Mouse (Mus musculus) embryonic facial prominence, embryonic 15.5 days (tissue): ENCODE data around the gene 1700001C19Rik. TPM values are rescaled to one million over a fixed set of nuclear protein-coding genes. Genes with fewer than 3 reads are reported as not detected.

ENCODE experiments used
- ATAC-seq: fragments of 200-750 bp; cut with Nextera tagmentation; 2 replicates; pipeline ENCODE4 v1.8.0; 2017; ENCODE audit warnings: low read depth, moderate TSS enrichment; ENCODE audit not compliant: insufficient number of reproducible peaks, low FRiP score, low TSS enrichment
- H3K27ac ChIP-seq: fragments of 300-500 bp; sonication (generic); replicated peaks from 2 replicates; pipeline ENCODE4 v1.5.1; 2015; ENCODE audit warnings: mild to moderate bottlenecking, inconsistent platforms
- H3K27me3 ChIP-seq: fragments of 300-500 bp; sonication (generic); 2 replicates; pipeline ENCODE4 v1.6.1; 2015; ENCODE audit warnings: inconsistent platforms
- H3K36me3 ChIP-seq: fragments of 300-500 bp; sonication (generic); 2 replicates; pipeline ENCODE4 v1.6.1; 2015; ENCODE audit warnings: mild to moderate bottlenecking, inconsistent platforms
- H3K4me1 ChIP-seq: fragments of 300-500 bp; sonication (generic); 2 replicates; pipeline ENCODE4 v1.6.1; 2015; ENCODE audit warnings: inconsistent platforms
- H3K4me2 ChIP-seq: fragments of 300-500 bp; sonication (generic); replicated peaks from 2 replicates; pipeline ENCODE4 v1.6.1; 2015; ENCODE audit warnings: mild to moderate bottlenecking, inconsistent platforms
- H3K4me3 ChIP-seq: fragments of 300-500 bp; sonication (generic); replicated peaks from 2 replicates; pipeline ENCODE4 v1.5.1; 2015; ENCODE audit warnings: mild to moderate bottlenecking, inconsistent platforms
- H3K9ac ChIP-seq: fragments of 300-500 bp; sonication (generic); 2 replicates; pipeline ENCODE4 v1.6.1; 2015; ENCODE audit warnings: inconsistent platforms
- H3K9me3 ChIP-seq: fragments of 300-500 bp; sonication (generic); replicated peaks from 2 replicates; pipeline ENCODE4 v1.6.1; 2016; ENCODE audit warnings: inconsistent platforms
- WGBS: fragments of 180-500 bp; shearing (Covaris S2); methylation state at CpG from one replicate; pipeline ENCODE4 v1.1.7; 2015; 5-methylcytosine and 5-hydroxymethylcytosine counted together
- polyA plus RNA-seq: library from polyadenylated mRNA; unstranded; fragments of >200 nt; fragmentation: Nextera tagmentation; extraction: Ambion mirVana; gene quantifications from 2 replicates; pipeline ENCODE4 v1.2.1, GENCODE M21; 2015

The 1700001C19Rik gene
- polyA plus RNA-seq, 1 experiment from 2014 or later = 0.31 TPM

DNA sequence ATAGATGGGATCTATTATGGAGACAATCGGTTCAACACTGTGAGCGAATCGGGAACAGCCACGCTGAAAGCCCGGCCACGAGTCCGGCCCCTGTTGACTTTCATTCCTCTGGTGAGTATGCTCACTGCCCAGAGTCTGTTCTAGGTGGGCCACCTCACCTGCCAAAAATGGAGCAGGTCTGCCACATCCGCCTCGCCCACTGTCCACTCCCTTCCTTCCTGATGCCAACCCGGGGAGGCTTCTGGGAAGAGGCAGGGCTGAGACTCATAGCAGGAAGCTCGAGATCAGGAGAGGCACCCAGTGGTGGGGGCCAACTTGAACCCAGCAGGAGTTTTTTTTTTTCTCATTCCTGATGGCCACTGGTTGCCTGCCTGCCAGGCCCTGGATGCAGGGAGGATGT lies 9.4 kb upstream of the 1700001C19Rik start:
- Histone ChIP-seq H3K27ac (no peak overlapping the region), H3K4me1 (peaks cover 31% of the 10 kb centered on the region), H3K4me3 (no peak overlapping the region), H3K4me2 (no peak overlapping the region), H3K9me3 (no peaks in the 10 kb centered on the region), H3K27me3 (no peaks in the 10 kb centered on the region), H3K9ac (no peak overlapping the region), H3K36me3 (no peaks in the 10 kb centered on the region)
- WGBS = 88% methylated on average over 11 of the region's 11 CpGs
- ATAC-seq = no peak

DNA sequence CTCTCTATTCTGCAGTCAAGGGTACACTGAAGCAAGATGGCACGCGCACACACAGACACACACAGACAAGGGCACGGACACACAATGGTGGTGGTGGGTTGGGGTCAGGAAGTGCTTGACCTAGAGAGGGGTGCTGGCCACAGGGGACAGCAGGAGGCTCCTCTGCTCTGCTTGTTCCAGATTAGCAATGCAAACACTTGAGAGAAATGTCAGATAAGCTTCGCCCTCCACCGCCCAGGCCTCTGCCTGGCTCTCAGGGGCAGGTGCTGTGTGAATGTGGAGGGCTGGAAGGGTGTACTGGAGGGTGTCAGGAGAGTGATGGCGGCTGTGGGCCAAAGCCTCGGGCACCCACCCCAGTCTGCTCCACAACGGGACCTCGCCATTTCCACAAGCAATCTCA lies 8.8 kb upstream of the 1700001C19Rik start:
- 78% methylated on average over 9 of the region's 9 CpGs for WGBS
- no peak overlapping the region for H3K27ac ChIP-seq
- ATAC-seq = no peak

DNA sequence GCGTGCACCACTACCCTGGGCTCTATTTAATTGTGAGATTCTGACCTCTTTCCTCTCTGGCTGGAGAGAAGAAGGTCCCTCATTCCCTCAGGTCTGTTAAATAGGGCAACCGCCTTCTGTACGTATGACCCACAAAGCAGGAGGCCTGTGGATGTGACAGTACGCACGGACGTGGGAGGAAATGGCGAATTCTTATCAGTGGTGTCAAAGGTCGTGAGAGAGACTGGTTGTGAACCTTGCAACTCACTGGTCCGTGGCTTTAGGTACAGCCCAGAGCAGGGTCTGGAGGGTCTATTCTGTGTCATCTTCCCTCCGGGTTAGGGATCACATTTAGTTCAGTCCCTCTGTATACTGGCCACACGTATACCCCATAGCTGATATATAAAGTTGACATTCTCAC lies 8.3 kb upstream of the 1700001C19Rik start:
- H3K4me2 ChIP-seq = no peak overlapping the region
- no peaks in the 10 kb centered on the region for H3K36me3 ChIP-seq
- no peak for ATAC-seq
- H3K4me3 ChIP-seq = no peak overlapping the region
- 76% methylated on average over 11 of the region's 11 CpGs for WGBS
- no peak overlapping the region for H3K9ac ChIP-seq
- H3K4me1 ChIP-seq = peaks cover 23% of the 10 kb centered on the region
- H3K27ac ChIP-seq = no peak overlapping the region
- no peaks in the 10 kb centered on the region for H3K9me3 ChIP-seq
- no peaks in the 10 kb centered on the region for H3K27me3 ChIP-seq

More for the DNA sequence above, 8.8 kb upstream of the 1700001C19Rik start:
- Histone ChIP-seq H3K4me2 (no peak overlapping the region), H3K36me3 (no peaks in the 10 kb centered on the region), H3K9me3 (no peaks in the 10 kb centered on the region), H3K4me3 (no peak overlapping the region), H3K9ac (no peak overlapping the region), H3K27me3 (no peaks in the 10 kb centered on the region), H3K4me1 (peaks cover 25% of the 10 kb centered on the region)

DNA sequence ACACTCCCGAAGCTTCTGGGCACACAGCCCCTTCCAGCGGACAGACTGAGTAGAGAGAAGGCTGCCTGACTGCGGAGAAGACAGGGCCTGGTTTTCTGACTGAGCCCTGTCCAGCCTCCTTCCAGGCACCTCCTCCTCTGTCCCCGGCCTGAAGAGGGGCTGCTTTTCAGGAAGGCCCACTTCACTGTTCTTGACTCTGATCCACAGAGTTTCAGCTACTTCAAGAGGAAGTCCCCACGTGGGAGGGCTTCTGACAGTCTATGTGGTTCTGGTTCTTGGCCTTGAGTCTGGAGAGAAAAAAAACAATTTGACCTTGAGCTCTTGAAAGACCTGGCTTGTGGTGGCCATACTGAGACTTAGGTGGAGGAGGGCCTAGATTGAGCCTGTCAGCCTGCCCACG lies 6.9 kb upstream of the 1700001C19Rik start:
- Histone ChIP-seq H3K9ac (no peak overlapping the region), H3K4me3 (no peak overlapping the region), H3K36me3 (no peaks in the 10 kb centered on the region), H3K4me1 (peaks cover 21% of the 10 kb centered on the region), H3K27me3 (no peaks in the 10 kb centered on the region), H3K9me3 (no peaks in the 10 kb centered on the region), H3K27ac (no peak overlapping the region), H3K4me2 (no peak overlapping the region)
- WGBS = 68% methylated on average over 6 of the region's 6 CpGs
- ATAC-seq = no peak

DNA sequence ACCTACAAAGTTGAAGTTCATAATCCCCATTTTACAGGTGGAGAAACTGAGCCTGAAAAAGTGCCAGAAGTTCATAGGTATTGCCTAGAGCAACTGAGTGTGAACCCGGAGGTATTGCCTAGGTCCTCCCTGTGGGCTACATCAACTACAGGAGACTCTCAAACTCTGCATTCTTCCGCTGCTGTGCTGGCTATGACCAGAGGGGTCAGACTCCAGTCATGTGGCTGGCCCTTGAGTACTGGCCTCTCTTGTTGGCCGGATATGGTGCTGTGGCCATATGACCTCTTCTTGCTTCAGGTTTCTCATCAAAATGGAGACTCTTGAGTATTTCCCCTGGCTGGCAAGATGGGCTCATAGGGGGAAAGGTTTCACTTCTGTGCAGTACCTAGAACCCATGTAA lies 5.1 kb upstream of the 1700001C19Rik start:
- ATAC-seq = no peak
- peaks cover 22% of the 10 kb centered on the region for H3K4me1 ChIP-seq
- no peak overlapping the region for H3K4me2 ChIP-seq
- peaks cover 10% of the 10 kb centered on the region for H3K27me3 ChIP-seq
- no peaks in the 10 kb centered on the region for H3K36me3 ChIP-seq
- no peak overlapping the region for H3K4me3 ChIP-seq
- no peak overlapping the region for H3K27ac ChIP-seq
- H3K9ac ChIP-seq = no peak overlapping the region
- no peaks in the 10 kb centered on the region for H3K9me3 ChIP-seq
- WGBS = 78% methylated on average over 3 of the region's 3 CpGs

DNA sequence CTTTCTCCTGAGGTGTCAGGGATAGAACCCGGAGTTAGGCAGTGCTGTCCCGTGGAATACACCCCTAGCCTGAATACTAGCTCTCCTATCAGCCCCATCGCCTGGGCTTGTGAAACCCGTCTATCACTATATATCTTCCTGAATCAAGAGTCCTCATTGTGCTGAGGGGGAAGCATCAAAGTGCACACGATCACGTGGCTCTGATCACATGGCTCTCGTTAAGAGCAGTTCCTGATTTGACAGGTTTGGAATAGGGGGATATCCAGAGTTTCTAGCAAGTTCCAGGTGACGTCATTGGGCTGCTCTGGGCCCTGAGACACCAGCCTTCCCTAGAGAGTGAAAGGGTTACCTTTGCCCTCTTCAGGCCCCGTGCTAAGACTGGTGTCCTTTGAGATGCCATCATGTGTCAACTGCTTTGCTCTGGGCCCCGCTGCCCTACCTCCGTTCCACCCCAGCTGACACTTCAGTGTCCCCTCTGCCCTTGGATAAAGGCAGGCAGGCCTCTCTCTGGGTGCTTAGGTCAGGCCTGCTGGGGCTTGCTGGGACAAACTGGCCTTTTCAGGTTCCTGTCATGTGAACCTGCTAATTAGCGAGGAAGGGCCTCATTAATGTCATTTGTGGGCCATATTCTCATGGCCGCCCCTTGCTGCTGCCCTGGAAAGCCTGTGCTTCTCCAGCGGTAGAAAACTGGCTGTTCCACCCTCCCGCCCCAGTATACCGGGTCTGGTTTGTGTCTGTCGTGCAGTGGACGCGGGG lies 4.3 kb upstream of the 1700001C19Rik start:
- no peak for ATAC-seq
- H3K4me2 ChIP-seq = no peak overlapping the region
- no peak overlapping the region for H3K9ac ChIP-seq
- H3K4me3 ChIP-seq = no peak overlapping the region
- H3K4me1 ChIP-seq = peaks cover 28% of the 10 kb centered on the region
- H3K36me3 ChIP-seq = no peaks in the 10 kb centered on the region
- H3K9me3 ChIP-seq = no peaks in the 10 kb centered on the region
- peaks cover 17% of the 10 kb centered on the region for H3K27me3 ChIP-seq
- H3K27ac ChIP-seq = no peak overlapping the region
- 53% methylated on average over 19 of the region's 19 CpGs for WGBS

DNA sequence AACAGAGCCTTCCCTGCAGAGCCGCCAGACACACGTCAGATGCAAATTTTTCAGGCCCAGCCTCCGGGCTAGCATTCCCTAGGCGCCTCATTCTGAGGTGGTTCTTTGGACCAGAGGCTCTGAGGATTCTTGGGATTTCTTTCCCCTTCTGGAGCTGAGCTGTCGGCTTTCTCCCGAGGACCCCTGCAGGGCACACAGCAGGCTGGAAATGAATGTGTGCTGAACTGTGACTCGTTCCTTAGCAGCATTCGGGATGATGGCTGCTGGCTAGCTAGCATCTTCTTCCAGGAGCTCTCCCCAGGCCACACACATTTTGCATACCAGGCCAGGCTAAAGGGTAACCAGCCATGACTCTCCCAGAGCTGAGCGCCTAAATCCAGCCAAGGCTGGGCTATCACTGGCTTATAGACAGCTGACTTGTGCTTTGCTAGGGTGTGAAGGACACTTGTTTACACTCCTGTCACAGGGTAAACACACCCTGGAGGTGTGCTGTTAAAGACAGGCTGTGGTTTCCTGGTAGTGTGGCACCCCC lies 3.2 kb upstream of the 1700001C19Rik start:
- no peak for ATAC-seq
- peaks cover 33% of the 10 kb centered on the region for H3K4me1 ChIP-seq
- no peak overlapping the region for H3K9ac ChIP-seq
- no peak overlapping the region for H3K4me2 ChIP-seq
- H3K36me3 ChIP-seq = no peaks in the 10 kb centered on the region
- no peak overlapping the region for H3K27ac ChIP-seq
- peaks cover 20% of the 10 kb centered on the region for H3K27me3 ChIP-seq
- H3K9me3 ChIP-seq = no peaks in the 10 kb centered on the region
- WGBS = 12% methylated on average over 9 of the region's 9 CpGs
- H3K4me3 ChIP-seq = no peak overlapping the region

DNA sequence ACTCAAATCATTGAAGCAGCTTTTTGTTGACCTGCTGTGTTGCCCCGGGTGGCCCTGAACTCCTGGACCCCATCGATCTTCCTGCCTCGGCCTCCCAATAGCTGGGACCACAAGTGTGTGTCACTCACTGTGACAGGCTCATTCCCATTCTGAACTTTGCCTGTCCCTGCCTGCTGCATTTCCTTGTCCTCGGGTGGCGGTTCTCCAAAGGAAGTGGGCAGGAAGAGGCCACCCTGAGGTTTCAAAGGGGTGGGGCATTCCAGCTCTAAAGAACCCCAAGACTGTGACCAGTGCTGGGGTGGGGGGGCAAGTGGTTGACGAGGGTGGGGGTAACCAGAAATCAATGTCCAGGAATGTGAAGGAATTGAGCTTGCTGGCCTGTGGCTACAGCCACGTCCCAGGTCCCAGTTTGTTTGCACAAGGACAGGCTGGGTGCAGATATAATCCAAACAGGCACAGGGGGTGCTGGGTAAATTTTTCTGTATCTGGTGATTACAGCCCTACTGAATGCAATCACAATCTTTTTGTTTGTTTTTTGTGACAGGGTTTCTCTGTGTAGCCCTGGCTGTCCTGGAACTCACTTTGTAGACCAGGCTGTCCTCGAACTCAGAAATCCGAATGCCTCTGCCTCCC lies 2.3 kb upstream of the 1700001C19Rik start:
- no peak overlapping the region for H3K27ac ChIP-seq
- H3K4me2 ChIP-seq = no peak overlapping the region
- ATAC-seq = no peak

DNA sequence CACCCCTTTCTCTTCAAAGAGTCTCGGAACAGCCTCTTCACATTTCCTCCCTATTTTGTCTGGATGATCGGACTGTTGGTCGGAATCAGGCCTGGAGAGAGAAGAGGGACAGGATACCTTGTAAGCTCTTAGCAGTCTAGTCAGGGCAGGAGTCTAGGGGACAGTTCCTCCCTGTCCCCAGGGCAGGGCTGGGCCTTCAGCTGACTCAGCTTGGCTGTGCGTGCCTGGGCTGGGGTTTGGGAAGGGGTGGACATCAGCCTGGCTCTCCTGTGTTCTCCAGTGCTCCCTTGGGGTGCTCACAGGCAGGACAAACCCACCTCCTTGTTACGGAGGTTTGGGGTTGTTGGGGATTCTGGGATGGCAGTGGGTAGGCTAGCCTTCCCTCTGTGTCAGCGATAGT lies 1.4 kb upstream of the 1700001C19Rik start:
- Histone ChIP-seq H3K4me1 (peaks cover 33% of the 10 kb centered on the region), H3K36me3 (no peaks in the 10 kb centered on the region), H3K27ac (no peak overlapping the region), H3K27me3 (peaks cover 20% of the 10 kb centered on the region), H3K9ac (no peak overlapping the region), H3K4me3 (peak overlapping the region; percentile 47), H3K9me3 (no peaks in the 10 kb centered on the region), H3K4me2 (peak overlapping the region; percentile 85)
- 59% methylated on average over 6 of the region's 6 CpGs for WGBS
- no peak for ATAC-seq

More for the DNA sequence above, 2.3 kb upstream of the 1700001C19Rik start:
- 41% methylated on average over 9 of the region's 9 CpGs for WGBS
- no peak overlapping the region for H3K9ac ChIP-seq
- no peaks in the 10 kb centered on the region for H3K36me3 ChIP-seq
- H3K9me3 ChIP-seq = no peaks in the 10 kb centered on the region
- H3K27me3 ChIP-seq = peaks cover 20% of the 10 kb centered on the region
- H3K4me3 ChIP-seq = 0 out of 2 replicates have a peak overlapping the region, but pooled peaks have one; percentile 47
- peaks cover 33% of the 10 kb centered on the region for H3K4me1 ChIP-seq

DNA sequence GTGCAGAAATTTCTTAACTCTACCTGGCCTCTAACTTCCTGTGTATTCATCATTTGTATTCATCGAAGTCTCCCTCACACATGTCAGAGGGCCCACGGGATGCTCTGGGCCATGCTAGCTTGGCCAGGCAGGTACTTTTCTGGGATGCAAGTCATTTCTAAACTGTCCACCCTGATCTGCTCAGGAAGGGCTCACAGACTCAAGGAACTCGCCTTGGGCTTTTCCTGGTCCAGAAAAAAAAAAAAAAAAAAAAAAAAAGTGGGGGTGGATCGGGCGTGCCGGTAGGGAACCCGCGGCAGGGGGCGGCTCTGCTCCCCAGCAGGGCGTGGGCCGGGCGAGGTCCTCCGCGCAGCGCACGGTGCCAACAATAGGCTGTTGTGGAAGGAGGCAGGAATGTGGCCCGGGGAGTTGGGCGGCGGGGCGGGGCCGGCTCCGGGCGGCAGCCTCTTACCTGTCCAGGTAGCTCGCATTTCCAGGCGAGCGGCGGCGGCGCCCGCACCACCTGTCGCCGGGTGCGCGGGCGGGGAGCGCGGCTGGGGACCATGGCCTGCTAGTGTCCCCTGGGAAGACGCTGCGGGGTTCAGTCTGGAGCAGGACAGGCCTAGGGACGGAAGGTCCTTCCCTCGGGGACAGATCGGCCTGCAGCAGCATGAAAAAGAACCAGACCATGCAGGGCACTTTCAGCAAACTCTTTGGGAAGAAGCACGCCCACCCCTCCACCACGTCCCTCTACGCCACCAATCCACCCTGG lies 845 bp downstream of the 1700001C19Rik start, which contains the start of gene AI661453:
AI661453 (plus strand) TSS at position 460 of the 751 bp plus-strand sequence.
- no peaks in the 10 kb centered on the region for H3K36me3 ChIP-seq
- no peaks in the 10 kb centered on the region for H3K9me3 ChIP-seq
- H3K9ac ChIP-seq = 0 out of 2 replicates have a peak within 1 kb of the TSS, but pooled peaks have one; percentile 4
- H3K4me3 ChIP-seq = peak within 1 kb of the TSS; percentile 47
- peaks cover 33% of the 10 kb centered on the region for H3K4me1 ChIP-seq
- H3K4me2 ChIP-seq = peak within 1 kb of the TSS; percentile 85
- ATAC-seq = peak; percentile 63
- WGBS = 1% methylated on average over 45 of the region's 45 CpGs
- peaks cover 20% of the 10 kb centered on the region for H3K27me3 ChIP-seq
- H3K27ac ChIP-seq = peak within 1 kb of the TSS; percentile 81

DNA sequence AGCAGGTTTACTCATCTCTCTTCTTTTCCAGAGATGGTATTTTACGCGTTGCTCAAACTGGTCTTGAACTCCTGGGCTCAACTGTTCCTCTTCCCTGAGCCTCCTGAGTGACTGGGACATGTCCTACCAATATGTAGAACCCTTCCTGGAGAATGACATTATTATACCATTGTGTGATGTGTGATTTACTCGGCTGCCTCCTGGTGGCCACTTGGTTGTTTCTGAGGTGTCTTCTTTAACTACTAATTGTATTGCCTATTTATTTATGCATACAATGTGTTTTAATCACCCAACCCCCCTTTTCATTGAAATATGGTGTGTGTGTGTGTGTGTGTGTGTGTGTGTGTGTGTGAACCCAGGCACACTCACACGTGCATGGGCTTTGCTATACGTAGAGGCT lies 6.4 kb downstream of the 1700001C19Rik start:
- Histone ChIP-seq H3K27me3 (no peaks in the 10 kb centered on the region), H3K36me3 (no peaks in the 10 kb centered on the region), H3K4me2 (no peak overlapping the region), H3K27ac (no peak overlapping the region), H3K9ac (no peak overlapping the region), H3K4me3 (no peak overlapping the region), H3K9me3 (no peaks in the 10 kb centered on the region), H3K4me1 (peaks cover 5% of the 10 kb centered on the region; the same call in 1 of the 2 replicates)
- no peak for ATAC-seq
- WGBS = 64% methylated on average over 5 of the region's 5 CpGs
